Mouse (Mus musculus) limb, embryonic 13.5 days (tissue): ENCODE results near the gene Kifc1. TPM values are rescaled to one million over a fixed set of nuclear protein-coding genes. Genes with fewer than 3 reads are reported as not detected.

Source experiments
- ATAC-seq: fragments of 200-750 bp; cut with Nextera tagmentation; 2 replicates; pipeline ENCODE4 v1.8.0; 2017; ENCODE audit warnings: low read depth, moderate number of reproducible peaks, moderate TSS enrichment; ENCODE audit not compliant: low FRiP score
- H3K27ac ChIP-seq: fragments of 300-500 bp; sonication (generic); 2 replicates; pipeline ENCODE4 v1.5.1; 2015; ENCODE audit warnings: inconsistent platforms, mild to moderate bottlenecking, moderate library complexity
- H3K27me3 ChIP-seq: fragments of 300-500 bp; sonication (generic); 2 replicates; pipeline ENCODE4 v1.6.1; 2015; ENCODE audit warnings: mild to moderate bottlenecking, inconsistent platforms
- H3K36me3 ChIP-seq: fragments of 300-500 bp; sonication (generic); 2 replicates; pipeline ENCODE4 v1.6.1; 2015; ENCODE audit warnings: inconsistent platforms, mild to moderate bottlenecking, moderate library complexity
- H3K4me1 ChIP-seq: fragments of 300-500 bp; sonication (generic); 2 replicates; pipeline ENCODE4 v1.6.1; 2015; ENCODE audit warnings: inconsistent platforms
- H3K4me2 ChIP-seq: fragments of 300-500 bp; sonication (generic); replicated peaks from 2 replicates; pipeline ENCODE4 v1.6.1; 2015; ENCODE audit warnings: inconsistent platforms, mild to moderate bottlenecking, moderate library complexity
- H3K4me3 ChIP-seq: fragments of 300-500 bp; sonication (generic); 2 replicates; pipeline ENCODE4 v1.5.1; 2015; ENCODE audit warnings: moderate library complexity, mild to moderate bottlenecking, inconsistent platforms
- H3K9ac ChIP-seq: fragments of 300-500 bp; sonication (generic); 2 replicates; pipeline ENCODE4 v1.6.1; 2015; ENCODE audit warnings: mild to moderate bottlenecking, inconsistent platforms
- H3K9me3 ChIP-seq: fragments of 300-500 bp; sonication (generic); 2 replicates; pipeline ENCODE4 v1.6.1; 2016; ENCODE audit warnings: inconsistent platforms
- WGBS: fragments of 180-500 bp; shearing (Covaris S2); methylation state at CpG from one replicate; pipeline ENCODE4 v1.1.7; 2015; 5-methylcytosine and 5-hydroxymethylcytosine counted together
- microRNA-seq: library from miRNA; unstranded; fragments of <30 nt; microRNA quantifications from one replicate; pipeline ENCODE4, GENCODE M21; 2016
- polyA plus RNA-seq: library from polyadenylated mRNA; unstranded; fragments of >200 nt; fragmentation: Nextera tagmentation; extraction: Ambion mirVana; gene quantifications from 2 replicates; pipeline ENCODE4 v1.2.1, GENCODE M21; 2015

The Kifc1 gene
- polyA plus RNA-seq, 1 experiment from 2014 or later = 8.1 TPM

DNA sequence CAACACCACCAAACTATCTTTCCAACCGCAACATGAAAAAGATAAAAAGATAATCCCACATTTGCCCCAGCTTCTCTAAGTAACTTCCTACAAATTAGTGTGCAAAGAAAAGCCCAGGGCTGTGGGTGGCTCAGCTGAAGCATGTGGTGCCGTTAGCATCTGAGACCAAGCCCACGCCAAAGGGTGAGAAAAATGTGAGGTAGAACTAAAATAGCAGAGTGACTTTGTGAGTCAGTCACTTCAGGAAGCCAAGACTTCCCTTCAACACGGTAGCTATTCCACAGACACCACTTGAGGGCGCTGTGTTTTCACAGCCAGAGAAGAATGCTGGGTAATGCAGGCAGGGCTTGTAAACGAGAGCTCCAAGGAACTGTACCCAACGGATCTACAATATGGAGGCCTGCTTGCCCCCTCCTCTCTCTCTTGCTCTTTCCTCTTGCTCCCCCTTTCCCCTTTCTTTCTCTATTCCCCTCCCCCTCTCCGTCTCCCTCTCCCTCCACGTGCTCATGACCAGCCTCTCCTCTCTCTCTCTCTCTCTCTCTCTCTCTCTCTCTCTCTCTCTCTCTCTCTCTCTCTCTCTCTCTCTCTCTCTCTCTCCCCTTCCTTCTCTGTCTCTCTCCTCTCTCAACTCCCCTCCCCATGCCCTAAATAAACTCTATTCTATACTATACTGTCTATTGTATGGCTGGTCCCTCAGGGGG lies 25.0 kb downstream of the Kifc1 start:
- Histone ChIP-seq H3K36me3 (no peaks in the 10 kb centered on the region), H3K9me3 (no peaks in the 10 kb centered on the region), H3K4me1 (no peaks in the 10 kb centered on the region), H3K27ac (no peak overlapping the region), H3K27me3 (no peaks in the 10 kb centered on the region), H3K9ac (no peak overlapping the region), H3K4me3 (no peak overlapping the region), H3K4me2 (no peak overlapping the region)
- ATAC-seq = no peak
- 38% methylated on average over 9 of the region's 9 CpGs for WGBS

DNA sequence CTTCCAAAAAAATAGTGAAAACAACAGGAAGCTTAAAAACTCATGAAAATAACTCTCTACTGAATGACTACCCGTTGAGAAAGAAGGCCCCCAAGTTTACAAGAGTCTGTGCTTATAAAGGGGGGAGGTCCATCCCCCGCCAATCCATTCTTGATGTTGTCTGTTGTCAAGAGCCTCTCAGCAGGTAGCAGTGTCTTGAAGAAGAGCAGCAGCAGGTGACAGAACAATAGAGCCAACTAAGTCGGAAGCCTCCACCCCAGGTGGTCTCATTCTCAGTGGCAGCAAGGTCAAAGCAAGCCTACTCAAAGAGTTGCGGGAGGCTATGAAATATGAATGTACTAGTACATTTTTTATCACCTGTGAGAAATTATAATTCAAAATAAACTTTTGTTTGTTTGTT lies 32.6 kb downstream of the Kifc1 start:
- Histone ChIP-seq H3K4me1 (no peaks in the 10 kb centered on the region), H3K4me3 (no peak overlapping the region), H3K9me3 (0 out of 2 replicates have a peak, but pooled peaks cover 3% of the 10 kb centered on the region), H3K27me3 (no peaks in the 10 kb centered on the region), H3K27ac (no peak overlapping the region), H3K4me2 (no peak overlapping the region), H3K36me3 (no peaks in the 10 kb centered on the region), H3K9ac (no peak overlapping the region)
- ATAC-seq = no peak
- WGBS = 82% methylated on average over 4 of the region's 4 CpGs

DNA sequence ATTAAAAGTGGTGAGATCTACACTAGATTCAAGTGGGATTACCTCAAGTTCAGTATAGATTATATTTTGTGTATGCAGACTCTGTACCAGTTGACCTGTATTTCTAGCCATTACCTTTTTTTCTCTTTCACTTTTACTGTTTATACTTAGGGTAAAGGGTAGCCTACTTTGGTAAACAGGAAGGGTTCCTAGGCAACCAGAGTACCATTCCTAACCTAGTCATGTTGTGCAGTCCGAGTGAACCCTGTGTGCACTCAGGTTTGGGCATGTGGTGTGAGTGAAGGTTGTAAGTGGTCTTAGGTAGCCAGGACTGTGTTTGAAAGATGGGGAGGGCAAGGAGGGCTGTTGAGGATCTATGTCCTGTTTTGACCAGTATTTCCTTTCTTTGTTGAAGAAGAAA lies 39.1 kb downstream of the Kifc1 start:
- Histone ChIP-seq H3K27ac (no peak overlapping the region), H3K9me3 (no peaks in the 10 kb centered on the region), H3K4me3 (no peak overlapping the region), H3K9ac (no peak overlapping the region), H3K36me3 (peaks cover 26% of the 10 kb centered on the region), H3K4me1 (no peaks in the 10 kb centered on the region), H3K4me2 (no peak overlapping the region), H3K27me3 (no peaks in the 10 kb centered on the region)
- WGBS = 71% methylated on average over 1 of the region's 1 CpGs
- no peak for ATAC-seq

- Histone ChIP-seq H3K27me3 (no peaks in the 10 kb centered on the region), H3K9ac (no peak overlapping the region), H3K36me3 (peaks cover 26% of the 10 kb centered on the region), H3K4me1 (peaks cover 14% of the 10 kb centered on the region), H3K4me2 (no peak overlapping the region), H3K9me3 (no peaks in the 10 kb centered on the region), H3K4me3 (no peak overlapping the region), H3K27ac (no peak overlapping the region)
- 58% methylated on average over 8 of the region's 8 CpGs for WGBS
- ATAC-seq = no peak
These were observed 42.3 kb downstream of the Kifc1 start for GRCm38 (mm10) chr17:33848139-33848538.

- Histone ChIP-seq H3K27me3 (no peaks in the 10 kb centered on the region), H3K9me3 (no peaks in the 10 kb centered on the region), H3K4me1 (peaks cover 14% of the 10 kb centered on the region), H3K9ac (peak overlapping the region; percentile 76), H3K27ac (no peak overlapping the region), H3K4me3 (peak overlapping the region; percentile 77), H3K36me3 (peaks cover 24% of the 10 kb centered on the region), H3K4me2 (peak overlapping the region; percentile 76)
- 51% methylated on average over 1 of the region's 1 CpGs for WGBS
- ATAC-seq = no peak
These were observed 46.3 kb downstream of the Kifc1 start for GRCm38 (mm10) chr17:33844196-33844595.

DNA sequence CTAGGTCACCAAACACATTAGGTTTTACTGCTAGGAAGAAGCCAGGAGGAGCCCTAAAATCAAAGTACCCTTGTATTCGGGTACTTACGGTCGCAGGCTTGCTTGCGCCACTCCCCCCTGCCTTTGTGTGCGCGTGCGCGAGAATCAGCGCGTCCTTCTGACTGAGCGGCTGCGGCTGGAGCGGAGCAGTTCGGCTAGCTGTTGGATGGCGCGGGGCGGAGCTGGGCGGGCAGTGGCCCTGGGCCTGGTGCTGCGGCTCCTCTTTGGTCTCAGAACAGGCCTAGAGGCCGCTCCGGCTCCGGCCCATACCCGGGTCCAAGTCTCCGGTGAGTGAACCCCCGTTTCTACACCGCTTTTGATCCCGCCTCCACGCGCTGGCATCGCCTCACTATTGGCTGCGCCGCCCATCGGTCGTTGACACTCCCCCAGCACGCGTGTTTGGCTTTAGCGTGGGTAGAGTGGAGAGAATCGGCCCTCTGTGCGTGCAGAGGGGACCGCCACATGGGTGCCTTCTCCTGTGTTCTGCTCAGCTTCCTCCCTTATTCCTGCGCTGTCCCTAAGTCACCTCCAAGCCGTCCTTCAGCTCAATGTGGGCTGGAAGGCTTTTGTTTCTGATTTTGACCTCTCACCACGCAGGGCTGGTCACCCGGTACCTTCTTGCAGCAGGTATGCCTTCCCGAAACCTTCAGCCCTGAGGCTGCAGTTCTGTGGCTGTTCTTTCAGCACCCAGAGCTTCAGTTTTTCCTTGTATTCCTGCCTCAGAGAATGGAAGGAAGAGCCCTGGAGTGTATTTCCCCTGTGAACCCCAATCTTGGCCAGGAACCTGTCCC lies 47.3 kb downstream of the Kifc1 start, which contains the start of gene Cd320:
TSS of gene Cd320 (plus strand) at position 126 of the 830 bp plus-strand sequence.
- peaks cover 14% of the 10 kb centered on the region for H3K4me1 ChIP-seq
- no peak within 1 kb of the TSS for H3K27ac ChIP-seq
- H3K9me3 ChIP-seq = no peaks in the 10 kb centered on the region
- peak within 1 kb of the TSS; percentile 76 for H3K4me2 ChIP-seq
- 0% methylated on average over 45 of the region's 45 CpGs for WGBS
- H3K4me3 ChIP-seq = peak within 1 kb of the TSS; percentile 77
- peaks cover 24% of the 10 kb centered on the region for H3K36me3 ChIP-seq
- H3K9ac ChIP-seq = peak within 1 kb of the TSS; percentile 76
- no peaks in the 10 kb centered on the region for H3K27me3 ChIP-seq
- peak; percentile 92 for ATAC-seq

DNA sequence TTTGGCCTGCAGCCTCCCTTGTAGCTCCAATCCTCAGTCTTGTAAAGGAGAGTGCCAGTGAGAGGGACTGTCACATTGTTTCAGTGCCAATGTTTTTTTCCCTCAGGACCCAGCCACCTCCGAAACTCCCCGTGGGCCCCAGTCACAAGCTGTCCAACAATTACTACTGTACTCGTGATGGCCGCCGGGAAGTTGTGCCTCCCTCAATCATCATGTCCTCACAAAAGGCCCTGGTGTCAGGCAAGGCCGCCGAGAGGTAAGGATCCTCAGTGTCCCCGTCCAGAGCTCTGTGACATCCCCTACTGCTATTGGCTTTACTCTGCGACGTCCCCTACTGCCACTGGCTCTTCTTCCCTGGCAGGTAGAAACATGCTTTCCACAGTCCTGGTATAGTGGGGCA lies 60.9 kb downstream of the Kifc1 start:
- no peaks in the 10 kb centered on the region for H3K27me3 ChIP-seq
- H3K9ac ChIP-seq = no peak overlapping the region
- 89% methylated on average over 10 of the region's 10 CpGs for WGBS
- no peak overlapping the region for H3K27ac ChIP-seq
- H3K4me2 ChIP-seq = no peak overlapping the region
- no peak for ATAC-seq
- H3K36me3 ChIP-seq = peaks cover 68% of the 10 kb centered on the region
- no peaks in the 10 kb centered on the region for H3K9me3 ChIP-seq
- no peak overlapping the region for H3K4me3 ChIP-seq
- H3K4me1 ChIP-seq = peaks cover 17% of the 10 kb centered on the region

- no peak overlapping the region for H3K4me2 ChIP-seq
- no peak overlapping the region for H3K4me3 ChIP-seq
- 0 out of 2 replicates have a peak overlapping the region, but pooled peaks have one; percentile 25 for H3K9ac ChIP-seq
- no peaks in the 10 kb centered on the region for H3K27me3 ChIP-seq
- H3K9me3 ChIP-seq = no peaks in the 10 kb centered on the region
- ATAC-seq = no peak
- H3K4me1 ChIP-seq = peaks cover 17% of the 10 kb centered on the region
- WGBS = 69% methylated on average over 2 of the region's 2 CpGs
- H3K27ac ChIP-seq = no peak overlapping the region
- H3K36me3 ChIP-seq = peaks cover 61% of the 10 kb centered on the region
These were observed 61.6 kb downstream of the Kifc1 start for GRCm38 (mm10) chr17:33828892-33829291.

GRCm38 (mm10) chr17:33826850-33827249 lies 63.6 kb downstream of the Kifc1 start:
- WGBS = under 1% methylated on average over 3 of the region's 3 CpGs
- no peak overlapping the region for H3K4me2 ChIP-seq
- H3K9me3 ChIP-seq = no peaks in the 10 kb centered on the region
- H3K27me3 ChIP-seq = no peaks in the 10 kb centered on the region
- H3K4me3 ChIP-seq = no peak overlapping the region
- H3K9ac ChIP-seq = no peak overlapping the region
- ATAC-seq = no peak
- H3K36me3 ChIP-seq = peaks cover 57% of the 10 kb centered on the region
- H3K27ac ChIP-seq = no peak overlapping the region
- H3K4me1 ChIP-seq = peaks cover 35% of the 10 kb centered on the region

Small RNAs within 50 kb of the gene (microRNA-seq; reads per million reads assigned to microRNA genes)
- not detected for gene Gm27740

Other genes starting within 250 kb of the Kifc1 start
- 379 and 395 TPM in 2 replicates for gene Hnrnpm, start 203.8 kb downstream of the Kifc1 start, polyA plus RNA-seq
- gene March2, start 172.0 kb downstream of the Kifc1 start, polyA plus RNA-seq = 49.3 and 50.9 TPM in 2 replicates
- gene Rab11b, start 130.1 kb downstream of the Kifc1 start, polyA plus RNA-seq = 325 and 332 TPM in 2 replicates
- gene Angptl4, start 108.8 kb downstream of the Kifc1 start, polyA plus RNA-seq = 53.8 and 55.9 TPM in 2 replicates
- 27.6 and 29.1 TPM in 2 replicates for gene Kank3, start 80.1 kb downstream of the Kifc1 start, polyA plus RNA-seq
- 962 and 978 TPM in 2 replicates for gene Rps28, start 66.1 kb downstream of the Kifc1 start, polyA plus RNA-seq
- gene Ndufa7, start 66.1 kb downstream of the Kifc1 start, polyA plus RNA-seq = 454 and 498 TPM in 2 replicates
- gene Cd320, start 47.6 kb downstream of the Kifc1 start, polyA plus RNA-seq = 67.0 and 69.7 TPM in 2 replicates
- not detected in 2 replicates for gene Gm7029, start 16.8 kb downstream of the Kifc1 start, polyA plus RNA-seq
- 0.27 and 0.55 TPM in 2 replicates for gene Platr17, start 14.5 kb upstream of the Kifc1 start, polyA plus RNA-seq
- gene Daxx, start 18.8 kb upstream of the Kifc1 start, polyA plus RNA-seq = 59.6 and 65.4 TPM in 2 replicates
- gene Tapbp, start 25.2 kb upstream of the Kifc1 start, polyA plus RNA-seq = 27.4 and 28.4 TPM in 2 replicates
- gene Zbtb22, start 25.2 kb upstream of the Kifc1 start, polyA plus RNA-seq = 16.3 and 16.6 TPM in 2 replicates
- 54.2 and 59.2 TPM in 2 replicates for gene Rgl2, start 38.9 kb upstream of the Kifc1 start, polyA plus RNA-seq
- gene Pfdn6, start 49.7 kb upstream of the Kifc1 start, polyA plus RNA-seq = 167 and 171 TPM in 2 replicates
- 35.4 and 37.0 TPM in 2 replicates for gene Wdr46, start 50.0 kb upstream of the Kifc1 start, polyA plus RNA-seq
- gene B3galt4, start 60.8 kb upstream of the Kifc1 start, polyA plus RNA-seq = 8.0 and 9.2 TPM in 2 replicates
- gene Vps52, start 65.2 kb upstream of the Kifc1 start, polyA plus RNA-seq = 46.8 and 49.4 TPM in 2 replicates
- gene Rps18, start 65.3 kb upstream of the Kifc1 start, polyA plus RNA-seq = 1,649 and 1,723 TPM in 2 replicates
- gene H2-K1, start 109.7 kb upstream of the Kifc1 start, polyA plus RNA-seq = 7.3 and 12.2 TPM in 2 replicates
- gene Ring1, start 134.0 kb upstream of the Kifc1 start, polyA plus RNA-seq = 19.1 and 19.8 TPM in 2 replicates
- gene H2-Ke6, start 137.4 kb upstream of the Kifc1 start, polyA plus RNA-seq = 50.0 and 59.4 TPM in 2 replicates
- gene Slc39a7, start 141.0 kb upstream of the Kifc1 start, polyA plus RNA-seq = 237 and 244 TPM in 2 replicates
- gene Rxrb, start 141.2 kb upstream of the Kifc1 start, polyA plus RNA-seq = 56.1 and 59.1 TPM in 2 replicates
- 46.3 and 56.6 TPM in 2 replicates for gene Col11a2, start 148.8 kb upstream of the Kifc1 start, polyA plus RNA-seq
- 0.55 and 0.65 TPM in 2 replicates for gene H2-Oa, start 201.7 kb upstream of the Kifc1 start, polyA plus RNA-seq
- gene H2-DMa, start 228.9 kb upstream of the Kifc1 start, polyA plus RNA-seq = 14.2 and 15.6 TPM in 2 replicates
- 132 and 133 TPM in 2 replicates for gene Brd2, start 232.0 kb upstream of the Kifc1 start, polyA plus RNA-seq